Mouse (Mus musculus): ENCODE measurements at regions not wholly inside any gene's neighbourhood (a gene's known extent, or its start where the extent isn't known, plus 50 kb on each side); places are given as distances from the start of the nearest gene placed in this dataset.
"Not testable (repeated sequence)": the region's sequence is repeated elsewhere in the genome, so short reads cannot be mapped to it uniquely, and the experiment has no call there.

- ATAC-seq (replicated peaks; ENCODE audit: insufficient number of reproducible peaks, low FRiP score, low TSS enrichment, poor library complexity, severe bottlenecking) = no peak
These were observed 235.5 kb upstream of the Zic4 start for GRCm38 (mm10) chr9:91126630-91127245.

GRCm38 (mm10) chr9:91128491-91128890, 233.7 kb upstream of the Zic4 start:
- not testable (repeated sequence) for ATAC-seq (replicated peaks; ENCODE audit: insufficient number of reproducible peaks, low FRiP score, low TSS enrichment, poor library complexity, severe bottlenecking)

- ATAC-seq (replicated peaks; ENCODE audit: insufficient number of reproducible peaks, low FRiP score, low TSS enrichment, poor library complexity, severe bottlenecking) = no peak
These were observed 232.0 kb upstream of the Zic4 start for GRCm38 (mm10) chr9:91130111-91130720.

- ATAC-seq (replicated peaks; ENCODE audit: insufficient number of reproducible peaks, low FRiP score, low TSS enrichment, poor library complexity, severe bottlenecking) = no peak
These were observed 230.6 kb upstream of the Zic4 start for GRCm38 (mm10) chr9:91131415-91132255.

DNA sequence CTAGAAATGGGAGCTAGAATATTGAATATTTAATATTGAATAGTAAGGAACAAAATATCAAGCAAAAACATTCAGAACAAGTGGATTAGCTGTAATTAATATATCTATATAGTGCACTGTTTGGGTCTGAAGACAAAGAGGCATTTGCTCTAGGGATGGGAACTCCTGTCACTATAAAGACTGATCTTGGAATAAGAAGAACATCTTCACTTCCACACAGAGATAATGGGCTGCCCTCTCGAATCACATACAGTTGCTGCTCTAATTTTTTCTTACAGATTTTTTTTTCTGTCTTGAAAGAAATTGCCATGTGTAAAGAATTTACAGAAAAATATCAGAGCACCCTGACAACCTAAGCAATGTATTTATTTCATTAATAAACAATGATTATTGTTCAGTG, 229.7 kb upstream of the Zic4 start:
- no peak for ATAC-seq (replicated peaks; ENCODE audit: insufficient number of reproducible peaks, low FRiP score, low TSS enrichment, poor library complexity, severe bottlenecking)

DNA sequence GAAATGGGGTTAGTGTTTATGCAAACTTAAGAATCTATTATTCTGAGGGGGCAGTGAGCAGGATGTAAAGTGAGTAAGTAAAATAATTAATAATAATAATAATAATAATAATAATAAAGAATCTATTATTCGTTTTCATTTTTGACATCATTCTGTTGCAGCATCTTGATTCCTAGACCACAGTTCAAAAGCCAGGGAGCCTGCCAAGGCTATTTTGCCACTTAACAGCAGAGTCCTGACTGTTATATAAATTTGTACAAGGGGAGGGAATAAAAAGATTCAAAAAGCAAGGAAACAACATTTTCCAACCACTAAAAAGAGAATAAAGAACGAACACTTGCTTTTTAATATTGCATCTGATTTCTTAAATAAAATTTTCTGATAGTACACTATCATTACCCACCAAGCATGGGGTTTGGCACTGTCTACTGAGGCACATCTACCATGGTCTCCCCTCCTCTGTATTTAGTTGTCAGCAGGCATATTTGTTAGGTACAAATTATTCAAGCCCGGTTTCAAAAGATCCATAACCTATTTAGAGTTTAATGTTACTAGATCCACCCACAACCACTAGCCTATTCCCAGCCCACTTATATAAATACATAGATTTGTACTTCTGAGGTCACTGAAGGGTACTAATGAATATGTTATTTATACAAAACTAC, 228.8 kb upstream of the Zic4 start:
- no peak for ATAC-seq (replicated peaks; ENCODE audit: insufficient number of reproducible peaks, low FRiP score, low TSS enrichment, poor library complexity, severe bottlenecking)

- no peak for ATAC-seq (replicated peaks; ENCODE audit: insufficient number of reproducible peaks, low FRiP score, low TSS enrichment, poor library complexity, severe bottlenecking)
These were observed 227.9 kb upstream of the Zic4 start for GRCm38 (mm10) chr9:91134325-91134724.

- 0 out of 2 replicates have a peak, but pooled peaks have one; percentile 31 for ATAC-seq (replicated peaks; ENCODE audit: insufficient number of reproducible peaks, low FRiP score, low TSS enrichment, poor library complexity, severe bottlenecking)
These were observed 227.1 kb upstream of the Zic4 start for GRCm38 (mm10) chr9:91135107-91135506.

DNA sequence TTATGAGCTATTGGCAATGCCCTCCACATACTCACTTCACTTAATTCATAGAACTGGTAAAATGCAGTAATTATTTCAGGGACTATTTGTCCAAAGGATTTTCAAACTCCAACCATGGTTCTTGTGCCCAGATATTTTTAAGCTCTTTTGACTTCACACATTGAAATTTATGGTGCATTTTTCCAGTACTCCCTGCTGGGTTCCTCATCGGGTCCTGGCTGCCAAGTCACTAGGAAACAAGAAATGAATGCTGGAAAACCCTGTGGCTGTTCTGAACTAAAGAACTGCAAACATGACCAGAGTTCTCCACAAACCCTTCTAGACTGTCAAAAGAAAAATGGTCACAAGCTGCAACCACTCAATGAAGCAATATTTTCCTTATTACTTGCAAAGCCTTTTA, 221.6 kb upstream of the Zic4 start:
- no peak for ATAC-seq (replicated peaks; ENCODE audit: insufficient number of reproducible peaks, low FRiP score, low TSS enrichment, poor library complexity, severe bottlenecking)

DNA sequence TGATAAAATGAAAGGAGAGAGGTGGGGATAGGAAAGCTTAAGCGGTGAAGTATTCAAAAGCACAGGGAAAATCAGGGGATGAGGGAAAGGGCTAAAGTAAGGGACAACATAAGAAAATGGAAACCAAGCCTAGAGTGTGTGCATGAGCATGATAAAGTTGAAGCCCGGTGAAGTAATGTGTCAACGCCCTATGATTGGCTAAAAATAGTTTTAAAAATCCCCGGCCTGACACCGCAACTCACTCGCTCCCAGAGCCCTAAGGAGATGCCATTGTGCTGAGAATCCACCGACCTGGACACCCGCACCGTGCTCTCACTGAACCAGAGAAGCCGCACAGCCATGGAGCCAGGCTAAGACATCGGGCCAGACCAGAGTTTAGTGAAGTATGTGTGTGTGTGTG, 210.3 kb upstream of the Zic4 start:
- no peak for ATAC-seq (replicated peaks; ENCODE audit: insufficient number of reproducible peaks, low FRiP score, low TSS enrichment, poor library complexity, severe bottlenecking)

- ATAC-seq (replicated peaks; ENCODE audit: insufficient number of reproducible peaks, low FRiP score, low TSS enrichment, poor library complexity, severe bottlenecking) = no peak
These were observed 202.9 kb upstream of the Zic4 start for GRCm38 (mm10) chr9:91159311-91159710.

DNA sequence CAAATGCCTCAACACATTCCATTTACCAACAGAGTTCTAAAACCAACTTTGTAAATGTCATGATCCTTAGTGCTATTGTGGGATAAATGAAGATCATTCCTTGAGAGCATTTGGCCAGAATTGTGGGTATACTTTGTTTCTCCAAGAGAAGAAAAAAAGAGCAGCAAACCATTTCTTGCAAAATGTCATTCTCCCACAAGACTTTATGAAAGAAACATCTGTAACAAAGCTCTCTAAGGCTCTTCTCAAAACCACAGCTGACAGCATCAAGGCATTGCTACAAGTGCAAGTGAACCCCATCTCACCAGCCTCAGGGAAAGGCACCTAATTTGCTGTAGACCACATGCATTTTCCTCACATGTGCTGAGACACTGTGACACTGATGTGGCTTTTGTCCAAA, 194.3 kb upstream of the Zic4 start:
- no peak for ATAC-seq (replicated peaks; ENCODE audit: insufficient number of reproducible peaks, low FRiP score, low TSS enrichment, poor library complexity, severe bottlenecking)

- no peak for ATAC-seq (replicated peaks; ENCODE audit: insufficient number of reproducible peaks, low FRiP score, low TSS enrichment, poor library complexity, severe bottlenecking)
These were observed 169.0 kb upstream of the Zic4 start for GRCm38 (mm10) chr9:91193221-91193620.

DNA sequence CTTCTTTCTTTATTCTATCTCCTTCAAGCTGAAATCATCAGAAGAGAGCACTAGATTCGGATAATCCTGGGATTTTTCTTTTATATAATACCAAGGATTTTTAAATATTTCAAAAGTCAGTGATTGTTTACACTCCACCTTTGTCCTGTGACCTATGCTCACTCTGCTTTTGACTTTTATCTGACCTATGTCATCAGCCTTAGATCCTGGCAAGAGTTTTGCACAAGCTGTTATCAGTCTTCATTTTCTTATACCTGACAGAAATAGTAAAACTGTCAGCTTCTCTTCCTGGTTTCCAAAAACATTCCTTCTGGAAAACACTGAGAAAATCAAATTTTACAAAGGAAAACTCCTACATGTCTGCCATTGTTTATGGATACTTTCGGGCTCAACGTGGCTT, 168.3 kb upstream of the Zic4 start:
- ATAC-seq (replicated peaks; ENCODE audit: insufficient number of reproducible peaks, low FRiP score, low TSS enrichment, poor library complexity, severe bottlenecking) = no peak

GRCm38 (mm10) chr9:91207281-91207680, 154.9 kb upstream of the Zic4 start:
- ATAC-seq (replicated peaks; ENCODE audit: insufficient number of reproducible peaks, low FRiP score, low TSS enrichment, poor library complexity, severe bottlenecking) = no peak

DNA sequence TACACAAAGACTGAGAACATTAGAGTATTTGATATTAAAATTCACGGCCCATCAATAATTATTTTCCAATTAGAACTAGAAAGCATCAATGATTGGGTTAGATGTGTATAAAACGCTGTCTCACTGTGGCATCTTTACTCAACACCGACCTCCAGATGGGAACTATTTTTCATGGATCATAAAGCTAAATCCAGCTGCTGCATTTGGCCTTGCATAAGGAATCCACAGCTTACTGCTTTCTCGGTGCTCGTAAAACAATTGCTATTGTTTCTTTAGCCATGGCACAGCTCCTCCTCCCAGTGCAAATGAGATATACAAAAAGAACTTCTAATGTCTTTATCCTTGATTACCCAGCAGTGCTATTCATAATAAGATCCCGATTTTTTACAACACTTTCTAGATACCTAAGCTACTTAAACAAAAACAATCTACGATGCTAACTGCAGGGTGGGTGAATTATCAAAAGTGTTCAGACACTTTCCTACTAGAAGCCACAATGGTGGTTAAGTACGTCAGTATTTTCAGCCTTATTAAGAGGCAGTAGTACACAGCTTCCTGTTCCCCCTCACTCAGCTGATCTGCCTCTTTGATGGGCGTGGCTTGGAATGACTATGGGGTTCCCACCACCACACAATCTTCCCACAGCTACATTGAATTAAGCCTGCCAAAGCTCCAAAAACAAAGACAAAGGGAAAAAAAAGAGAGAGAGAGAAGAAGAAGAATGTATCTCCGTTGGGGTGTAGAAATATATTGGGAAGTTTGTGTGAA, 134.4 kb upstream of the Zic4 start:
- ATAC-seq (replicated peaks; ENCODE audit: insufficient number of reproducible peaks, low FRiP score, low TSS enrichment, poor library complexity, severe bottlenecking) = no peak

GRCm38 (mm10) chr9:91228525-91228924, 133.7 kb upstream of the Zic4 start:
- no peak for ATAC-seq (replicated peaks; ENCODE audit: insufficient number of reproducible peaks, low FRiP score, low TSS enrichment, poor library complexity, severe bottlenecking)

DNA sequence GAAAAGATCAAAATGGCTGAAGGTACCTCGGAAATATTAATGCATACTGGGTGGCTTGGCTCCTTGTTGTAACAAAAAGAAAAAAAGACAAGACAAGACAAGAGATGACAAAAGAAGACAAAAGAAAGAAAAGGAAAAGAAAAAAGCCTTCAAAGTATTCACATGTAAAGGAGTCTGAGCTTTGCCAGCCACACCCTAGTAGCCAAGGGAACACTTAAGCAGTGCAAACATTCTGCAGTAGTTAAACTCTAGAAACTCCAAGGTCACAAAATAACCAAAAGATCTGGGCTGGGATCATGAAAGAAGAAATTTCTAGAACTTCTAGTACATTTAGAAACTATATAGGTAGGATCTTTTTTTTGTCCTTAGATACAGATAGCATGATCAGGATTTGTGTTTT, 108.3 kb upstream of the Zic4 start:
- ATAC-seq (replicated peaks; ENCODE audit: insufficient number of reproducible peaks, low FRiP score, low TSS enrichment, poor library complexity, severe bottlenecking) = no peak

DNA sequence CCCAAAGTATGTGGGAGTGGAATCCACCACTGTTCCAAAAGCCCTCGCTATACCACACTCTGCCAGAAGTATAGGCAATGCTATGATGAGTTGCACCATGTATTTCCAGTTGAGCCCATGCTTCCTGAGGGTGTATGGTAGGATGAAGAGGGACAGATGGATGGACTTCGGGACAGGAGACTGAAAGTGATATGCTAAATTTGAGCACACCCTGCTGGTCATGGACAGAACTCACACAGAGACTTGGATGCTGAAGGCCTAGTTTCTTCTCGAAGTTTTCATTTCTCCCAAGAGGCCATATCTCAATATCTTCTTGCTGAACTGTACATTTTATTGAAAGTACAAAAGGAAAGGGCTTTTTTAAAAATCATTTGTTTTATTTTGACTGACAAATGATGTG, 70.9 kb upstream of the Zic4 start:
- no peak for ATAC-seq (replicated peaks; ENCODE audit: insufficient number of reproducible peaks, low FRiP score, low TSS enrichment, poor library complexity, severe bottlenecking)
